Mouse (Mus musculus) T-helper 2 cell (primary cell): ENCODE measurements at regions not wholly inside any gene's neighbourhood (a gene's known extent, or its start where the extent isn't known, plus 50 kb on each side); places are given as distances from the start of the nearest gene placed in this dataset.

Experiments
- in situ Hi-C: fragments of 300-600 bp; cut with MboI, MseI; formaldehyde crosslinking; loops from one replicate; pipeline ENCODE4 v1.15.1; 2025; ENCODE audit warnings: high pct_unique_total_duplicates

DNA sequence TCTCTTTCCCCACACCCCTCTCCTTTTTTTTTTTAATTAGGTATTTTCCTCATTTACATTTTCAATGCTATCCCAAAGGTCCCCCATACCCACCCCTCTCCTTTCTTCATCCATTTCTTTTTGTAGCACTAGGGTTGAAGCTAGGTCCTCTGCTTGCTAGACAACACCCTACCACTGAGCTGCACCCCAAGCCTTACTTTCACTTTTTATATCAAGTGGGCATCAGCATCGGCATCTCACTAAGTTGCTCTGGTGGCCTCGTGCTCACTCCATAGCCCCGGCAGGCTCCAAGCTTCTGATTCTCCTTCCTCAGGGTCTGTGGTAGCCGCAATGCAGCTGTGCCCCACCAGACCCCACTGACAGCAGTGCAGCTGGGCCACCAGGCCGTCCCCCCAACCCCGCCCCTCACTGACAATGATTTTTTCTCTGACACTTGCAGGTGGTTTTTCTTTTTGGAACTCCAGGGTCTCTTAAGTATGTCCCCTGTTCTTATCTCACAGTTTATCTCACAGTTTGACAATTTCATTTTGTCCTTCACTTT lies 77.5 kb downstream of the Nufip1 start:
- in situ Hi-C loops: no loop called here

DNA sequence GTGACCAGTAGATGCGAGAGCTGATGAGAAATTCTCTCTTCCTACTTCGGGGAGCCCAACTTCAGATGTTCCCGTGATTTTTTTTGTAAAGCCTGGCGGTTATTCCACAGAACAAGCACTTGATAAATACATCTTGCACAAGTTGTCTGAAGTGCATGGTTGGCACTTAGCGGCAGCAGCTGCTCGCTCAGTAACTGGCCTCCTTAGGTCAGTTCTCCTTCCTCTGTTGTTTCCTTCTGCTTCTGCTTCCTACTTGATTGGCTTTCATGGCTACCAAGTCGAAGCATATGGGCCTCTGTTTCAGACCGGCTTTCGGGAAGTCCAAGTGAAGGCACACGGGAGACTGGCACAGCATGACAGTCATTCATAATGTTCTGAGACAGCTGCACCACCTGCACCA lies 84.6 kb downstream of the Nufip1 start:
- in situ Hi-C loops: no loop called here

DNA sequence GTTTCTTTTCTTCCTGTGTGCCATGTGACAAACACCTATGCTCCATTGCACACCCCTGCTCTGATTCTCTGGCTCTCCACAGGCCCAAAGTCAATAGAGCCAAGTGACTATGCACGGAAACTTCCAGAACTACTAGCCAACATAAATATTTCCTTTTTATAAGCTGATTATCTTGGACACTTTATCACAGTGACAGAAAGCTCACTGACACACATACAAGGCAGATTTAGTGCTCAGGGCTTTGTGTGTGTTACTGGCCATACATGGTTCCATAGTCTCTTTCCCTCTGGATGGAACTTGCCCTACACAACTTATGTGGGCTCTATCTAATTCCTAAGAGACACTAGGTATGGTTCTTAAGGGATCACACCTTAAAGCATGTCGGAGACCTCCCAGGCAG lies 86.7 kb downstream of the Nufip1 start:
- in situ Hi-C loops: no loop called here

DNA sequence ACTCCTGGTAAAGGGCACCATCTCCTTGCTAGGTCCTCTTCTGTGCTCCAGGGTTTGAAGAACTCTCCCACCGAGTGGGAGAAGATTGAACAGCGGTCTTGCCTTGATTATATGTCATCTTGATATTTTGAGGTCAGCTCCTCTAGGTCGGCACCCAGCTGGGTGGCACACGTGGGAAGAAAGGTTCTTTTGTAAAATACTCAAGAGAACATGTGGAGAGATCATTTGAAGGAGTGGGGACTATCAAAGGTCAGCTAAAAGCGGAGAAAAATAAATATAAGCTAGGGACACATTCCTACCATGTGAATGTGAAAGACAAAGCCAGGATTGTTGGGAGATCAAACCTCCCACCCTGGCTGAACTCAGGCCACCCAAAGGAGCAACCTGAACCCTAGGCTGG lies 87.7 kb downstream of the Nufip1 start:
- in situ Hi-C loops: no loop called here

DNA sequence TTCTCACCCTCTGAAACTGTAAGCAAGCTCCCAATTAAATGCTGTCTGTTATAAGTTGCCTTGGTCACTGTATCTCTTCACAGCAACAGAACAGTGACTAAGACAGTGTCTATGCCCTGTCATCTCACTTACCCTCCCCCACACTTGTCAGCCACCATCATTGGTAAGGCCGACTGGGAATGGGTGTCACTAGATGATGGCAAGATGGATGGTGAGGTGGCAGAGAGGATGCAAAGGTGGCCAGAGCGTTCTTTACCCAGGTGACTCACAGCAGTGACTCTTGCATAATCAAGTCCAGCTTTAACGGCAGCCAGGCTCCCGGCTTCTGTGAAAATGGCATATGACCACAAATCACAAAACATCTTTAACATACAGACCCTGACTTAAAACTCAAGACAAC lies 91.9 kb downstream of the Nufip1 start:
- in situ Hi-C loops: no loop called here

DNA sequence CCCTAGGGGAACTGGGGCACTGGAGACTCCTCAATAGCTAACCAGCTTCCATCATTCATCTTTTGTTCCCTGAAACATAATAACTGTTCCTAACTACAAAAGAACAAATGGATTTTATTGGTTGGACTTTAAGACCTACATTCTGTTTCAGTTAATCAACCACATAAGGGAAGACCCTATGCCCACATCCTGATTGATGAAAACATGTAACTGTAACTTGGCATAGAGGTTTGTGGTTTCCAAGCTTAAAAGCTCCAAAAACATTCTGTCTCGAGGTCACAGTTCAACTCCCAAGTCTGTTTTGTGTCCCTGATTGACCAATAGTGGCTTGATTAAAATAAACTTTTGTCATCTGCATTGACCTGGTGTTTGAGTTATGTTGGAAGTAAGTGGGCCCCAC lies 92.4 kb downstream of the Nufip1 start:
- in situ Hi-C loops: no loop called here

DNA sequence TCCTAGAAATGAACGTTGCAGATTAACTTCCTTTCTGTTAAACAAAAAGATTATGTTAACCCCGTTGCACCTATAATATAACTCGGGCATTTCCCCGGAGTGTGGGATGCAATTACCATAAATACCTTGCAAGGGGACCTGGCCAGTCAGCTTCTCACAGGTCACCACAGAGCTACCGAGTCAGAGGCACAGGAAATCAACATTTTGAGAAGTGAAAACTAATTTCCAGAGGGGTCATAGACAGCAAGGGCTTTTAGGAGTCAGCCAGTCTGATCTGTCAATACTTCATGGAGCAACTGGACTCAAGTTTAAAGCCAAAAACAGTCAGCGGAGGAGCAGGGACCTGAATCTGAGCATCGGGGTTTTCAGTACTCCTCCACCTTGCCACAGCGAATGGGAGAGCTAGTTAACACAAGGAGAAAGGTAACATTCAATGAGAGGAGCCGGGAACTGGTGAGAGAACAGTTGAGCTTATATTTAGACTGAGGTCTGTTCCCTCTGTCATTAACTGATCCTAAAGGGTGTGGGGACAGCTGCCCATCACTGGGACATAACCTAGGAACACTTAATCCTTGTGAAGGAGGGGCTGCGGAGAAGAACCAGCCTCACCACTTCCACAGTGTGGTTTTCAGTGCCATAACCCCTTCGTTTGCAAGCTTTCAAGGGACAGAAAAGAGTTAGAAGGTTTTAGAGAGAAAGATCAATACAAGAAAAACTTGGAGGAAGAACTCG lies 105.9 kb downstream of the Nufip1 start:
- in situ Hi-C loops: no loop called here

DNA sequence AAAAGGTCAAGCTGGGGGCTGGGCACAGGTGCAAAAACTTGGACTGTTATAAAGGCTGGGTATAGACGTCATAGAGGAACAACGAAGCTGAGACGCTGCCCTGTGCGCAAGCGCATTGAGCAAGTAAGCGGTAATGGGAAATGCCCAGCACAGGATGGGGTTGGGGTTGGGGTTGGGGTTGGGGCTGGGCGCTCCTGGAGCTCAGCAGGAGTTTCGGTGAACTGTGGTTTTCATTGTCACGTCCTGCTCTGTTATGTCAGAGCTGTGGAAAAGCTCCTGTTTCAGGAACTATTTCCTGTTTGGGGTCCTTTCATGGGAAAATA lies 106.4 kb downstream of the Nufip1 start:
- in situ Hi-C loops: no loop called here

DNA sequence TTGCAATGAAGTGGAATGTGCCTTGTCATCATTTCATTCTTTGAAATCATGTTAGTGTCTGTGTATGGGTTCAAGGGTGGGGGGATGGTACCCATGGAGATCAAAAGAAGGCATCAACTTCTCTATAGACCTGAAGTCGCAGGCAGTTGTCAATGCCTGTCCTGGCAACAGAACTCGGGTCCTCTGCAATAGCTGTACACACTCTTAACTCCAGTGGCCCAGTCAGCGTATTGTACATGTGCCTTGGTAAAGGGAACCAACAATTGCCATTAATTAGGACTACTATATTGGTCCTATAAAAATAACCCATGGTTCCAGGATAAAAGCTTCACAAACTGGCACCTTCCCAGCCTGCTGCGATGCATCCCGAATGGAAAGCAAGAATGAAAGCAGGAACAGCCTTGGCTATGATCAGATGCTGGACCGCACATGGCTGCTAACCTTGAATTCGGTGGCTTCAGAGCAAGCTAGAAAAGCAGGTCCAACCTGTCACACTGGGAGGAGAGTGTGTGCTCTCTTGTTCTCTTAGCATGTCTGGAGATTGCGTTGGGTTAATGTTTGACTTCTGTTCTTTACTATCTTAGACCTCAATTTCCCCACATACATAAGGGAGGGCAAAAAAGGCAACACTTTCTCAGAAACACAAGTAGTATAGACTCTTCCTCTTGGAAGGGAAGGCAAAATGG lies 107.0 kb downstream of the Nufip1 start:
- in situ Hi-C loops: no loop called here

DNA sequence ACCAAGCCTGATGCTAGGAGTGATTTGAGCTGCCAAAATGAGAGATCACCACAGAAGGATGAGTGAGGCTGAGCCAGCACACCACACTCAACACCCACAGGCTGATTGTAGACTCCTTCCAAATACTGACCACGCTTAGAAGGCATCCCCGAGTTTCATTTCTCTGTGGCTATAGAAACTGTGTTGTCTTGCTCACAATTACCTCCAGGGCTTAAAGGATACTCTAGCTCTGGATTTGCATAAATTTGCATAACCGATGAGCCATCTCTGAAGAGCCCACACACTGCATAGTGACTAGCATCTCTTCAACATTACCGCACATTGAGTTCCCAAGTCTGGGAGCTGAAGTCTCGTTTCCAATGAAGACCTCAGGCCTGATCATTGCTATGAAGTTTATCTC lies 110.3 kb downstream of the Nufip1 start:
- in situ Hi-C loops: no loop called here

DNA sequence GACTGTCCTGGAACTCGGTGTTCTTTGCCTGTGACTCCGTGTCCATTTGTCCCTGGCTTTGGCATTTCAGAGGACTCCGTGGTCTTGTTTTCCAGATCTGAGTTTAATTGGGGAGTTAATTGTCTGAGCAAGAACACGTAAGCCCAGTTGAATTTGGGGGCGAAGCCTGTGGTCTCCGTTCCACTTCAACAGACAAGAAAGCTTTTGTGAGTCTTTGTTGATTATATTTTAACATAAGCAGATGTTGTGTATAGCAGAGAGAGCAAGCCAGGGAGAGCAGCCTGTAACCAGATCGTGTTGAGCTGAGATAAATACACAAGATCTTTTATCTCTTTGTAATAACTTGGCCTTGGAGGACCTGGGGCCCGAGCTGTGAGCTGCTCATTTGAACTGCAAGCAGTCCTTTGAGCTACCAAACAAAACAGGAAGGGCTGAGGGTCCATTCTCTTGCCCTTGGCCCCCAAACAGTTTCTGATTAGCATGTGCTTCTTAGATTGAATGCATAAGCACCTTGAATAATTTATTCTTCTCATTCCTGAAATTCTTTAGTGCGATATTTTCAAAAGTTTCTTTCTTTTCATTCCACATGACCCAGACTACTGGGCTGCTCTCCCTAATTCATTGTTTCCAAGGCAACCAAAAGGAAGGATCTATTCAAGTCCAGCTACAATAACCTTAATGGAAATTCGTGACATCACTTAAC lies 111.1 kb downstream of the Nufip1 start:
- in situ Hi-C loops: no loop called here

DNA sequence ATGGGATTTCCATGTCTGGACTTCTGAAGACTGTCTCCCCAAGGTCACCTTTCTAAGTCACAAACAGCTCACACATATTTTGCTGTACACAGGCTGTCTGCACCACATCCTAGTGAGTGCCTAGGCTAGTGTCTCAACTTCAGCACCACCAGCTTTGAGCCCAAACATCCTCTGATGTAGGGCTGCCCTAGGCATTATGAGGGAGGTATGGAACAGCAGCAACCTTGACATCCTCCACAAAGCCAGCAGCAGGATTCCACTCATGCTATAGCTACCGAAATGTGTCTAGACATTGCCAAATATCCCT lies 111.6 kb downstream of the Nufip1 start:
- in situ Hi-C loops: no loop called here

DNA sequence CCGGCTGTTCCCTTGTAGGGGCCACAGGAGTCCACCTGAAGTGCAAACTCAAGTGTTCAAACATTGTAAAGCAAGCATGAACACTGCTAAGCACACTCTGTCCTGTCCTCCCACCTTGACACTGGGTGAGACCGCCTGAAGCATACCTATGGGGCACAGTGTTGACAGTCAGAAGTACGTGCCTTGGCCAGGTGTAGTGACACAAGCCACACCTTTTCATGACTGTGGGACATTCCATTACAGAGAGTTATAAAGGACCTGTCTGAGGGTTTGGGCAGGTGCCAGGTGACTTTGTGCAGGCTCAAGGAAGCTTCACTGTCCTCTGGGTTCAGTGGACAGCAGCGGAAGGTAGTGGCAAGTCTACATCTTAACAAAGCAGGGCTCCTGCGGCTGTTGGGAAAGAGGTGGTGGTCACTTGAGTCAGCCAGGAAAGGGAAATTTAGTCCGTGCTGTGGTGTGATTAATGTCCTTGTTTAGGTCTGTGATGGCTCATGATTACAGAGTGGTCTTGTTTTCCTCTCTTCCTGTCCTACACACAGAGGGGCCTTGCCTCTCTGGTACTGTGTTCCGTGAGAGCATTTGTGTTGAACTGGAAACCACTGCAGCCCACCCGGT lies 112.5 kb downstream of the Nufip1 start:
- in situ Hi-C loops: no loop called here

DNA sequence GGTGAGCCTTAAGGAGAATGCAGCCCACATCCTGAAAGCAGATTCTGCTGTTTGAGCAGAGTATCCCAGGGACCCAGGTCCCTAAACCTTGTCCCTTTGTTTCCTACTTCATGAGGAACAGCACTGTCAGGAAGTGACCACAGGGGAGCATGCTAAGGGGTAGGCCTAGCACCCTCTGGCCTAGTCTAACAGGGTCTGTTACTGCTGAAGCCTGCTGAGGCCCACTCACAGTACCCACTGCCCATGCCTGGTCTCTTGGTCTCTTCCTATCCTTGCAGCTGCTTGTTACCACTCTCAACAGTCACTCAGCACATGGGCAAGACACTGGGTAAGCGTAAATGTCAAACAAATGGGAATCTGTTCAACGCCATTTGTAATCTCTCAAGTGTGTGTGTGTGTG lies 113.2 kb downstream of the Nufip1 start:
- in situ Hi-C loops: no loop called here

DNA sequence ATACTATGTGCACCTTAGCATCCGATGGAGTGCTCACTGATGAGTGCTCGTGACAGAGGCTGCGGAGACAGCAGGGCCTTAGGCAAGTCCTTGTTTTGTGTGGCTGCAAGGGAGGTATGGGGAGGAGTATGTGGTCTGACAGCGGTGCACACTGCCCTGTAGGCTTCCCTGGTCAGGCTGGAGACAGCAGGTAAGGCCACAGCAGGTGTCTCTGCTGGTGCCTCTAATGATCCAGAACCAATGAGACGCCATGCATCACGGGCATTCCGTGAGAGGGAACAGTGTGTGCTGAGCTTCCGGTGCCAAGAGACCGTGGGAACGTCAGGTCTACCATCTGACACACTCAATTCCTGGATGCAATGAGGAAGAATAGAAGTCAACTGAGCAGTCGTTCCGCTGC lies 114.8 kb downstream of the Nufip1 start:
- in situ Hi-C loops: no loop called here

DNA sequence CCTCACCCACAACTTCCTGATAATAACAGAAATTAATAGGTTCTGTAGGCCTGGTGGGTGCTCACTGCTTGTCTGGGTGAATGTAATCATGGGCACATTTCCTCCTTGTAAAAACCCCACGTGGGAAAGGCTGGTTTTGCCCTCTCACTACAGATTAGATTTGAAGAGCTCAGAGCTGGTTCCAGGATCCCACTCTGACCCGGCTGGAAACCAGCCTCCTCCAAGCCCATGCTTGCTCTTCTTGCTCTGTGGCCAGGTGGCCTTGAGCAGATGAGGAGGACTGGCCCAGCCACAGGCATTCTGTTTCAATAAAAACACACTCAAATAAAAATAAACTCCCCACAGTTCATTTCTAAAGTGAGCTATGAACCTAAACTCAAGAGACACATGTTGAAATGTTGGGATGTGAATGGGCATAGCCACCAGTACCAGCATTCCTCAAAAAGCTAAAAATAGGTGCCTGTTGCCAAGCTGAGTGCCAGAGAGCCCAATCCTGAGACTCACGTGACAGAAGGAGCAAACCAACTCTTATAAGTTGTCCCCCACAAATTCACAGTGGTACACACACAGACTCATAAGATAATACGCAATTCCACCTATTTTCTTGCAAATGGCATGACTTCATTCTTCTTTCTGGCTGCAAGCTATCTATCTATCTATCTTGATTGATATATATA lies 116.1 kb downstream of the Nufip1 start:
- in situ Hi-C loops: no loop called here

DNA sequence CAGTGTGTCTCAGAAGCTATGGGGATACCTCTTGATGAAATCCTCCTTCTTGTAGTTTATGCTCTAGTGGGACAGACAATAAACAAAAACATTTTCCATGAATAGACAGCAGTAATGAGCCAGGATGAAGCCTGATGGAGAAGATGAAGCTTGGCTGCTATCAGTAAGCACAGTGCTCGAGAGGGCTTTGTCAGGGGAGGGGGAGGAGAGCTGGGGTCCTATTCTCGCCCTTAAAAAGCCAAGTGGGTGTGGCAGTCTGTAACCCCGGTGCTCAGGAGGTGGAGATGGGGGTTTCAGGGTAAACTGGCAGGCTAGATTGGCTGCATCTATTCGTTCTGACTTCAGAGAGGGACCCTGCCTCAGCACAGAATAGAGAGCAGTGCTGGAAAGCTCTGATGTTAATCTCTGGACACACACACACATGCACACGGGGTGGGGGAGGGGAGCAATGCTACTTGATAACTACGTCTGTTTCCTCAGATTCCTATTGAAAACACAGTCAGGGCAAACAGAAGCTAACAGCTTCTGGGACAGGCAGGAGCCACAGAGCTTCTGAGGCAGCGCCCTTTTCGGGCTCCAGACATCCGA lies 118.4 kb downstream of the Nufip1 start:
- in situ Hi-C loops: no loop called here

DNA sequence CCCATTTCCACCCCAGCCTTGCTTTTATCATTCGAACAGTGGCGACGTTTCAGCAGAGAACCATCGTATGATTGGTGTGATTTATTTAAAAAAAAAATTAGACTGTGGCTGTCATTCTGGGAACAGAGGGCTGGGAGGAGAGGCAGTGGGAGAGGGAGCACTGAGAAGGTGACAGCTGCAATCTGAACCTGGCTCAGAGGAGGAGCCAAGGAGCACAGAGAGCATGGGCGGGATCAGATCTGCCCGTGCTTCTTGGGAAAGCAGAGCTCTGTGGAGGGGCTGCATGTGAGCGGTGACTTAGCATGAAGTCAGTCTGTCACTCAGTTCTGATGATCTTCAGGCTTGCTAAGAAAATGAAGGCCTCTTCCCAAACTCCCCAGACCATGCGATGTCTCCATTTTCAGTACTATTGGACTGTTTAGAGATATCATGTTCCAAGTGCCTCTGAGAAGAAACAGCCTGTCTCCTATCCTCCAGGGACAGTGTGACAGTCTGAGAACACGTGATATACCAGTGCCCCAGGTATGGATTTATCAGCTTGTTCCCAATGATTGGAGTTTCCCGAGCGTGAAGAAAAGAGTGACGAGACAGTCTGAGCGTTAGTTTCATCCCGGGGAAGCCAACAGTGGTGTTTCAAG lies 129.3 kb downstream of the Nufip1 start:
- in situ Hi-C loops: loop anchor here (10.0 kb wide), 1 partner anchor 1305 kb away; no protein-coding TSS in a partner anchor

DNA sequence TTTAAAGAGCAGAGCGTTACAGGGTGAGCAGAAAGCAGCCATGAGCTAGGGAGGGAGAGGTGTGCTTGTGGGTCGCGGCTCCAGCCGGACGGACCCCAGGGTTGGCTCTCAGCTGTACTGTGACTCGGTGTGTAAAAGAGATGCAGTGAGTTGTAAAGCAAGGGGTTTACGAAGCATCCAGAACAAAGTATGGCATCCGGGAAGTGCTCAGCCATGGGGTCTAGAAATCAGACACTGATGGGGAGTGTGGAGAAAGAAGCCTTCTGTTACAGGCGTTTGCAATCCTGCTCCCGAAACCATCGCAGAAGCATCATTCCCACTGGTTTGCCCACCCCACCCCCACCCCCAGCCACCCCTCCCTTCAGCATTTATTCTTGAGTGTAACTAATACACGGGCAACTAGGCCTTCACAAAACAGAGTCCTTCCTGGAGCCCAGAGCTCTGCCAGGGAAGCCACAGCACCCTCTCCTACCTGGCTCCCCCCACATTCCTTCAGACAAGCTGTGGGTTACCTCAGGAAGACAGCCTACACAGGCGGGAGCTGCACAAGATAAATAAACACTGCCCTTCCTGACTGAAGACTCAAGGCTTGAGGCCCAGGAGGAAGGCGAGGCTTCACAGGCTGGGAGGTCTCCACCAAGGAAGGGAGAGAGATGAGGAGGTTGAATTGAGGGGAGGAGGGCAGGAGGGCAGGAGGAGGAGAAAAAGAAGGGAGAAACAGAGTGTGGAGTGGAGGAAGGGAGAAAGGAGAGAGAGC lies 133.1 kb downstream of the Nufip1 start:
- in situ Hi-C loops: no loop called here

DNA sequence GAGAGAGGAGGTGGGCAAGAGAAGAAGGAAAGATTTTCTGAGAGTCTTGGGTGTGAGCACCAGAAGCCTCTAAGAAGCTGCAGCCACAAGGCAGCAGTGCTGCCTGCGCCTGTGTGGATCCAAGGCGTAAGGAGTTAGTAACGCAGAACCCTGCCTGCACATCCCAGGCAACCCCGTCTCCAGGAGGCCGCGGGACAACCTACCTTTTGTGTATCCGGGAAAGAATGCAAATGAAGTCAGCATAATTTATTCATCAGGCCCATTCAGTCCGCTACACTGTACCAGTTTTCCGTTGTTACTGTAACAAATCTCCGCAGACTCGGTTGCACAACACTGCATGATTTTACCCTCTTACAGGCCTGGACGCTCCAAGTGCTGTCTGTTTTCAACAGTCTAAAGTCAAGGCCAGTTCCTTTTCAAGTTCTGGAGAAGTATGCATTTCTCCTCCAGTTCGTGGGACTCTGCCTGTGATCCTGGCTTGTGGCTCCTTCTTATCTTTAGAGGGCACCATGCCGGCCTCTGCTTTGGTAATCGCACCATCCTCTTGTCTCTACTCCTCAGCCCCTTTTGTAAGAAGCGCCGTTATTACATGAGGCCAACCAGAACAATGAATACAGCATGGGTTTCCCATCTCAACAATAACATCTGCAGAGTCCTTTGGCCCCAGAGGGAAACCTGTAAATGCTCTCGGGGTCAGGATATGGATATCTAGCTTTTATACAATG lies 133.8 kb downstream of the Nufip1 start:
- in situ Hi-C loops: no loop called here
